Mouse (Mus musculus): ENCODE measurements at regions not wholly inside any gene's neighbourhood (a gene's known extent, or its start where the extent isn't known, plus 50 kb on each side); places are given as distances from the start of the nearest gene placed in this dataset.

GRCm38 (mm10) chr13:58485011-58485410 is 81.9 kb upstream of the Hnrnpk start:
- no peak for TF ChIP-seq EP300 (IDR thresholded peaks at IDR 0.05; ENCODE audit: insufficient read depth, low read depth, low read length)
- TF ChIP-seq CTCF (IDR thresholded peaks at IDR 0.05; ENCODE audit: low read depth, low read length): no peak

Measured in ES-Bruce4 (cell line).